Mouse (Mus musculus): ENCODE measurements around the gene Gas2.

- TF ChIP-seq CTCF (IDR thresholded peaks at IDR 0.05; ENCODE audit: low read depth, low read length) (no peak), POLR2A (IDR thresholded peaks at IDR 0.05; ENCODE audit: insufficient read depth, low read length) (no peak), EP300 (IDR thresholded peaks at IDR 0.05; ENCODE audit: insufficient read depth, low read depth, low read length) (no peak)
These were observed 37.3 kb downstream of the Gas2 start for GRCm38 (mm10) chr7:51899066-51899465.
